Mouse (Mus musculus) mouse embryonic stem cell (cell line): ENCODE measurements at regions not wholly inside any gene's neighbourhood (a gene's known extent, or its start where the extent isn't known, plus 50 kb on each side); places are given as distances from the start of the nearest gene placed in this dataset.

ENCODE experiments used
- in situ Hi-C, 2 experiments: fragments of 300-500 bp; cut with MboI; formaldehyde crosslinking; loops; 1 replicate in 1 of 2; 3 replicates in 1 of 2; pipeline ENCODE4 v1.14.3; 2019 to 2020; ENCODE audit warnings: low sequenced_read_pairs in 2 of 2, low pct_unique_long_range_greater_than_20kb in 1 of 2, mixed read lengths in 1 of 2; ENCODE audit not compliant: unreplicated experiment in 1 of 2

- in situ Hi-C loops = no loop called here
Observed at GRCm38 (mm10) chr7:136405391-136405790, 489.0 kb upstream of the Mgmt start.

- in situ Hi-C loops = no loop called here
Observed at GRCm38 (mm10) chr7:136406258-136407100, 487.9 kb upstream of the Mgmt start.

DNA sequence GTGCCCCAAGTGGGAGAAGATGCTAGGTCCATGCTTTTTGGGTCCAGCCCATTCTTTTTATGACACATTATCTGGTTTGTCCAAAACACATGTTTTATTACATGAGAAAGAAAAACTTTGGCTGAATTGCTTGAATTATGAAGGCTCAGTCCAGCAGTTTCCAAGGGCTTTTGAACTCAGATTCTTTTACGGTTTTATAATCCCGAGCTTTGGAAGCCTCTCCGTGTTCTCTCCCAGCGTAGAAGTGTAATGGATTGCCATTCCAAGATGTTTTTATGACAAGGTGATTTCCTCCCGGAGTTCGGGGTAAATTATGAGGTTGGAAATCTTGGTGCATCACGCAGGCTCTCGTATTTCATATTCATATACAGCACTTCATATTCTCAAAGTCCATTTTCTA is 479.6 kb upstream of the Mgmt start:
- in situ Hi-C loops = no loop called here

- in situ Hi-C loops = no loop called here
Observed at GRCm38 (mm10) chr7:136417327-136417726, 477.1 kb upstream of the Mgmt start.

DNA sequence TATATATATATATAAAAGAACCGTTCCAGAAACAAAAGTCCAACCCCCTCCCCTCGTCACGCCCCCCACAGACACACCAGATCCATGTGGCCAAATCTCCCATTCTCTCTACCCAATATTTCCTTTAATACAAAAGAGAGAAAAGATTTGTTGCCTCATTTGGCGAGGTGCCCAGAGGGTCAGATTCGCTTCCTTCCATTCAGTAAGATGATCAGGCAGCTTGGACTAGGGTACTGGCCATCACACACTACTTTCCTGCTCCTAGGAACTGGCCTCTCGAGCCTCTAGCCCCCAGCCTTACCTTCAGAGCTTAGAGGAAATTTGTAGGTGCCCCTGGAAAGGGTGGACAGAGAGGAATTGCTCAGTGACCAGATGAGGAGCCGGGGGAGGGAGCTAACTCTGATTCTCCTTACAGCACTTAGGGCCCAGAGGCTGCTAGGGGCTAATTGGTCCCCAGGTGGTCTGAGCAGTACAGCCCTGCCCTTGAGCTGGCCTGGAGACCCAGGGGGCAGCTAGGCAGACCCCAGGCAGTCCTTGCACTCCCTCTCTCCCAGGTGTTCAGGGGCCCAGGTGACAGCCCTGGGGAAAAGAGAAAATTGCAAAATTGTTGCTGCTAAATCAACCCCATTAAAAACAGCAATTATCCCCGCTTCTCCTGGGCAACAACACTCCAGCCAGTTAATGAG is 470.4 kb upstream of the Mgmt start:
- in situ Hi-C loops = no loop called here

GRCm38 (mm10) chr7:136427164-136427563 is 467.2 kb upstream of the Mgmt start:
- in situ Hi-C loops = no loop called here

DNA sequence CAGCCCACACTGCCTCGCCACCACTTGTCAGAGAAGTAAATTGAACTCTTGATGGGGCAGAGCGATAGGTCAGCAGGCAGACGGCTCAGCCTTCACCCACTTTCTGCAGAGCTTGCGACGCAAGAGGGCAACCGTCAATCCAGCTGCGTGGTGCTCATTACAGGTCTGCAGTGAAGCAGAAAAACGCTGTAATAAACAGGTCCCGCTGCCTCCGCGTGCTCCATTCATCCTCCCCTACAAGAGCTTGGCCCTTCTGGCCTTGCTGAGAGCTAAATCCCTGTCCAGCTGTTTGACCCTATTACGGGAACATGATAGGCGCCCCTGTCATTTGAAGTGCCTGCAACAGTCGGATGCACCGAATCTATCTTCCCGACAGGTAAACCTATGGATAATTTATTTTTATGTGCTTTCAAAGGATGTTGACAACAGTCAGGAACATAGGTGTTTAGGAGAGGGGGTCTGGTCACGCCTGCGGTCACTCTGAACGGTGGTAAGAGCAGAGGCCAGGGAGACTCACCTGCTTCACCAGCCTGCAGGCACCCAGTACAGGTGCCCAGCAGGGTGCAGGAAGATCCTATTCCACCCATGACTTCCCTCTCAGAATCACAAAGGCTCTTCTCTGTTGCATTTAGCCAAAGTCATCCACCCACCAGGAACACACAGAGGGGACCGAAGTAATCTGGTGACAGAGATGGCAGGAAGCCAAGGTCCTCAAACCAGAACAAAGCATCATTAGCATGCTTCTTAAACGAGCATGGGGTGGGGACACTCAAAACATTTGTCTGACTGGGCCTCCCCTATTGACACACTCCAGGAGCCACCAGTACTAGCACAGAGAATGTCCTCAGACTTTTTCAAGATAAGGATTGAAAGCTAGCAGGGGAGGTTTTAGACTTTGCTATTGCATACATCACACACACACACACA is 464.1 kb upstream of the Mgmt start:
- in situ Hi-C loops = no loop called here

DNA sequence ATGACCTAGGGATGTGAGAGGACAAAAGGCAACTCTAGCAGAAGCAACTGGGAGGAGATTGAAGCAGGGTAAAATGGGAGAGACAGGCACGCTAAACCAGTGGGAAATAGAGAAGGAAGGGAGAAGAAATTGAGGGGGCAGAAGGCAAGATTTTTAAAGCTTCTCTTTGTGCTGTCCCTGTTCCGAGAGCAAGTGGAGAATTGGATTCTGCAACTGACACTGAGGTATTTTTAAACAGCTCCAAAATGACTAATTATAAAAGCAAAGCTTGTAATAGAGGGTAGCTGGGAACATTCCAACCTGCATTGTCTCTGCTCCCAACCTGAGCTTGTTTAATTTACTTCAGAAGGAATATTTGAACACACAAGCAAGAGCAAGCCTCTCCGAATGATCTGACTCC is 460.7 kb upstream of the Mgmt start:
- in situ Hi-C loops = no loop called here

DNA sequence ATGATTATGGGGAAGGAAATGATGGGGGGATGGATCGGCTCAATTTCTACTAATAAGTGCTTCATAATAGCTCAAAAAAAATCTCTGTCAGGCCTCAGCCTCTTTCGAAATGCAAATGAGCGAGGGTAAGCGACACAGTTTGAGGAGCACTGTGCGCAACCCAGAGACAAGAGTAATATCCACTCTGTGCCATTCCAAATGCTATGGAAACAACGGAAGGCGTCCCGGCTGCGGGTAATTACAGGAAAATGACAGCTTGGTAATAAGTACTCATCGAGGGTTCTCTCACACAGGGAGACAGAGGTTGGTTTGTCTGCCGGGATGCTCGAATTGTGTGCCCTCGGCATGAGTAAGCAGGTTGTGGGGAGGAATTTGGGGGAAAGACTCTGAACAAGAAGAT is 459.9 kb upstream of the Mgmt start:
- in situ Hi-C loops = no loop called here

GRCm38 (mm10) chr7:136443436-136443835 is 451.0 kb upstream of the Mgmt start:
- in situ Hi-C loops = no loop called here

- in situ Hi-C loops = no loop called here
Observed at GRCm38 (mm10) chr7:136445091-136445490, 449.3 kb upstream of the Mgmt start.

DNA sequence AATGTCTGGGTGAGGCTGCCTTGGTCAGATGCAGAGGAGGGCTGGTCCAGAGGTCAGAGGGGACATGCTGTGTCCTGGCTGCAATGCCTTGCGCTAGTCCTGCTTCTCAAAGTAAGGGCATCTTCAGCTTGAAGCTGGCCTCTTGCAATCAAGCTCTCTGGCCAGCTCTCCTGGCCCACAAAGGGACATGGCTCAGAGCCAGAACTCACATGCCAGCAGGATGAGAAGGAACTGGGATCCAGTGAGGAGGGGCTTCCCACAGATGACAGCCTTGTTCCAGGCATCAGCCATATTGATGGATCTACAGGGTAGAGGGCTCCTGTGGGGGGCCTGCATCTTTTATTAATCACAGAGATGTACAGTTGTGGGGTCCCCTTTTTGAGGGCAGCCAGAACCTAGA is 445.1 kb upstream of the Mgmt start:
- in situ Hi-C loops = no loop called here

GRCm38 (mm10) chr7:136451672-136452361 is 442.6 kb upstream of the Mgmt start:
- in situ Hi-C loops = no loop called here

DNA sequence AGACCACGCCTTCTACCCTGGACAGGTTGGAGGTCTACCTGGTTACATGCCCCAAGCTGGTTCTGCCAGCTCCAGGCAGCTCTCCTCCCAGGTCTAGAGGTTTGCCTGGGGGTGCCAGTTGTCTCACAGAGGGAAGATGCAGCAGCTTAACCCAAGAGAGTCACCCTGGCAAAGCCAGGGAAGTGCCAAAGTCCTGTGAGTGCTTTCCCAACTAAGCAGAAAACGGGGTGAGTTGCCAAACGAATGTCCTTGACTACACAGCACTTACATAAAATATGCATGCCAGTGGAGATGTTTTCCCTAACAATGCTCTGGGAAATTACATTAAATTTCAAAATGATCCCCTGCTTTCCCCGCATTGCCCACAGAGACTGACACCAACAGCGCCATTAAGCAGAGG is 441.9 kb upstream of the Mgmt start:
- in situ Hi-C loops = no loop called here

- in situ Hi-C loops = no loop called here
Observed at GRCm38 (mm10) chr7:136457171-136457570, 437.2 kb upstream of the Mgmt start.

DNA sequence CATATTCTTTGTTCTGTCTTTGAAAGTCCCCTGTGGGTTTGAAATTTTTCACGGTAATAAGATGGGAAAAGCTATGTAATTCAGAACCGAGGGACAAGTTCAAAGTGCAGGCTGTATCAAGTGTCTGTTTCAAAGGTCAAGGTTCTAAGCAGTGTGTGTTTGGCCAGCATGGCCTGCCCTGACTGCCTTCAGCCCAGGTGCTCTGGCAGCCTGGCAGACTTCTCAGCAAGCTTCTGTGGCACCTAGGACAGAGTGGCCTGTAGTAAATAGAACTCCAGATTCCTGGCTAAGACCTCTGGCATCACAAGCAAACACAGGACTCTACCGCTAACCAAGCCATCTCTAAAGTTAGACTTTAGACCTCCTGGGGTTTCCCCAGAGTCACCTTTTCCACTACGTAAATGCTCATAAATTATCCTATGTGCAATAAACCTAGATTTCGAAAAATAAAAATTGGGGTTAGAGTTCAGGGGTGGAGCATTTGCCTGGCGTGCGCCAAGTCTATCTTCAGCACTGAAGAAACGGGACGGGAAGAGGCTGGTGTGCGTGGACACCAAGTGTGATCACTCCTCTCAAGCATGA is 436.5 kb upstream of the Mgmt start:
- in situ Hi-C loops = no loop called here

DNA sequence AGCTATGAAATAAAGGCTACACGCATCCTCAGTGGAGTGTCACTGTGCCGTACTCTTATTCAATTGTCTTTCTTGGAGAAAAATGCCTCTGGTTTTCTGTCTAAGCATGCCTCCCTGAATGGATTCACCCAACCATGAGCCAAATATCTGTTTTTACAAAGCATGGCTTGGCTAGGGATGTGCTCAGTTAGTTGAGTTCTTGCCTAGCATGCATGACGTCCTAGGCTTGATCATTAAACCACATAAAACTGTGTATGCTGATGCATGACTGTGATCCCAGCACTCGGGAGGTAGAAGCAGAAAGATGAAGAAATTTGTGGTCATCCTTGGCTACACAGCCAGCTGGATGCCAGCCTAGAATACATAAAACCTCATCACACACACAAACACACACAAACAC is 417.3 kb upstream of the Mgmt start:
- in situ Hi-C loops = loop anchor here in 1 of 2 experiments (25.0 kb wide), 1 partner anchor 835 kb away; the partner anchor contains the start of gene Ebf3

DNA sequence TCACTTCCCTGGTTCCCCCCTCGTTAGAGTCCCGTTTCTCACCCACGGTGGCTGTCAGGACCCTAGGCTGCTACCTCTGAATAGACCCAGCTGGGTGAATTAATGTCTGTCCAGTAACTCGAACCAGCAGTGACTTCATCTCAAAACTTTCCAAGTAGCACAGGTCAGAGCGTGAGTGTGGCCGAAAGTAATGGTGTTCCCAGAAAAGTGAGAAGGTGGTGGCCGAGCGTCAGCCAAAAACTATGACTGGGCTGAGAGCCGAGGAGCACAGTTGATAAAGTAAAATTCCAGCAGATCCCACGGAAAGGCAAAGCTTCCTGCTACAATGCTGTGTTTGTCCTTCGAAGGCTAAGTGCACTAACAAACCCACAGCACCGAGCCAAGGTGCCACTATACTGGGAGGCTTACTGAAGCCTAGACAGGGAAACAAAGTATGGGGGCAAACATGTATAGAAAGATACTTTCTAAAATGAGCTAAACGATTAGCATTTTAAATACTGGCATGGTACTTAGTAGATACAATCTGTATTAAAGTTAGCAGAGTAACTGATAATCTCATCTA is 413.7 kb upstream of the Mgmt start:
- in situ Hi-C loops = loop anchor here in 1 of 2 experiments (25.0 kb wide), 1 partner anchor 832 kb away; the partner anchor contains the start of gene Ebf3
